Mouse (Mus musculus) central nervous system, embryonic 18 days (tissue): ENCODE results near the gene B020031M17Rik. TPM values are rescaled to one million over a fixed set of nuclear protein-coding genes. Genes with fewer than 3 reads are reported as not detected.

Source experiments
- polyA plus RNA-seq: library from polyadenylated mRNA; depleted of rRNA; stranded (reverse); fragments of >200 nt; gene quantifications from 2 replicates; pipeline ENCODE4 v1.2.3, GENCODE M21; 2012; rRNA removed

The B020031M17Rik gene
- polyA plus RNA-seq: not detected in 2 replicates

GRCm38 (mm10) chr13:119950706-119951105, at the start of gene B020031M17Rik:
B020031M17Rik (minus strand) TSS chr13:119950806.

GRCm38 (mm10) chr13:119929172-119929571, 21.4 kb downstream of the B020031M17Rik start, which contains the start of gene Gm21761:
Gm21761 (minus strand) TSS chr13:119929272.

Other genes starting within 250 kb of the B020031M17Rik start
- 2.2 and 3.2 TPM in 2 replicates for gene Nim1k, start 194.9 kb downstream of the B020031M17Rik start, polyA plus RNA-seq
- 27.3 and 28.3 TPM in 2 replicates for gene Zfp131, start 159.9 kb downstream of the B020031M17Rik start, polyA plus RNA-seq
- not detected in 2 replicates for gene AF067063, start 120.6 kb downstream of the B020031M17Rik start, polyA plus RNA-seq
- gene D13Ertd608e, start 114.8 kb downstream of the B020031M17Rik start, polyA plus RNA-seq: not detected in 2 replicates
- not detected in 2 replicates for gene Tcstv1, start 56.0 kb downstream of the B020031M17Rik start, polyA plus RNA-seq
- gene Gm21761, start 21.5 kb downstream of the B020031M17Rik start, polyA plus RNA-seq: not detected in 2 replicates
- not detected in 2 replicates for gene Gm36079, start 76.2 kb upstream of the B020031M17Rik start, polyA plus RNA-seq
- gene Gm21188, start 101.4 kb upstream of the B020031M17Rik start, polyA plus RNA-seq: 0.12 TPM in 1 of 2 replicates, not detected in the other
- gene Gm20767, start 189.4 kb upstream of the B020031M17Rik start, polyA plus RNA-seq: not detected in 2 replicates
- gene Gm21818, start 221.6 kb upstream of the B020031M17Rik start, polyA plus RNA-seq: not detected in 2 replicates